Mouse (Mus musculus): ENCODE measurements around the gene Ces1c. TPM values are rescaled to one million over a fixed set of nuclear protein-coding genes. Genes with fewer than 3 reads are reported as not detected.

The Ces1c gene
- total RNA-seq, 2 experiments from 2014 or later: 1.4 to 60.2 TPM

Other genes starting within 250 kb of the Ces1c start
- under 1 TPM; 0.31 to 0.70 TPM for gene Capns2, start 229.9 kb downstream of the Ces1c start, total RNA-seq (2021)
- gene Slc6a2, start 171.2 kb downstream of the Ces1c start, total RNA-seq (2021): 10 to 100 TPM; 33.3 to 59.2 TPM
- gene Ces1a, start 83.1 kb downstream of the Ces1c start, total RNA-seq (2021): not detected
- 1 to 10 TPM in 1 of 2 experiments, not detected in 1; 4.0 TPM for gene Ces1b, start 51.3 kb downstream of the Ces1c start, total RNA-seq (2021)
- 10 to 100 TPM; 10.9 to 26.2 TPM for gene Ces1d, start 66.6 kb upstream of the Ces1c start, total RNA-seq (2021)
- gene Ces1e, start 98.3 kb upstream of the Ces1c start, total RNA-seq (2021): 1 to 10 TPM in 1 of 2 experiments, under 1 TPM in 1; 0.53 to 1.2 TPM
- 1 to 10 TPM in 1 of 2 experiments, under 1 TPM in 1; 0.50 to 2.1 TPM for gene Ces1f, start 148.5 kb upstream of the Ces1c start, total RNA-seq (2021)
- gene Ces1g, start 206.0 kb upstream of the Ces1c start, total RNA-seq (2021): 1 to 10 TPM in 1 of 2 experiments, not detected in 1; 1.8 TPM
- not detected for gene Ces1h, start 248.4 kb upstream of the Ces1c start, total RNA-seq (2021)

All from adrenal gland, postnatal 4 days (tissue).